Mouse (Mus musculus) stomach, postnatal 0 days (tissue): ENCODE results near the gene Dbn1.

Source experiments
- CTCF ChIP-seq: IDR thresholded peaks from 2 replicates; pipeline ENCODE4 v1.5.1; 2016; ENCODE audit warnings: antibody characterized with exemption, low read depth, mild to moderate bottlenecking, moderate library complexity
- EP300 ChIP-seq: optimal IDR thresholded peaks from 2 replicates; pipeline ENCODE3; 2016; ENCODE audit warnings: antibody characterized with exemption

DNA sequence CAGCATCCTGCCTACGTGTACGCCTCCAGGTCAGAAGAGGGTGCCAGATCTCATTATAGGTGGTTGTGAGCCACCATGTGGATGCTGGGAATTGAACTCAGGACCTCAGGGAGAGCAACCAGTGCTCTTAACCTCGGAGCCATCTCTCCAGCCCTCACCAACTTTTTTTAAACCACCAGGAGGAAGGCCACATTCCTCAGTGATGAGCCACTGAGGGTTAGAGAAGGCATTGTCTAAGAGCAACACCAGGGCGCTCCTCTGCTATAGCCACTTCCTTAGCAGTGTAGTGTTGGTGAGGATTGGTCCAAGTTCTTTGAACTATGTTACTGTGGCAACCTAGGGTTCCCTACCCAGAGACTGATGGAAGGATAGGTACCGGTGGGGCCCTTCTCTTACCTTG is 12.2 kb downstream of the Dbn1 start:
- TF ChIP-seq CTCF (no peak), EP300 (no peak)
